Mouse (Mus musculus) heart, postnatal 14 days (tissue): ENCODE measurements around the gene Dapl1. TPM values are rescaled to one million over a fixed set of nuclear protein-coding genes. Genes with fewer than 3 reads are reported as not detected.

Source experiments
- DNase-seq, 2 experiments: peaks; one replicate each; pipeline ENCODE4 v3.0.0; 2021 to 2022
- intact Hi-C: fragments of 180-260 bp; cut with DNase I; formaldehyde crosslinking; loops from one replicate; pipeline ENCODE4 v1.15.1; 2025
- total RNA-seq, 2 experiments: library from RNA; stranded (reverse); gene quantifications; 2 replicates each; pipeline ENCODE4 v1.2.3; 2021

The Dapl1 gene
- total RNA-seq, 2 experiments from 2014 or later = not detected

DNA sequence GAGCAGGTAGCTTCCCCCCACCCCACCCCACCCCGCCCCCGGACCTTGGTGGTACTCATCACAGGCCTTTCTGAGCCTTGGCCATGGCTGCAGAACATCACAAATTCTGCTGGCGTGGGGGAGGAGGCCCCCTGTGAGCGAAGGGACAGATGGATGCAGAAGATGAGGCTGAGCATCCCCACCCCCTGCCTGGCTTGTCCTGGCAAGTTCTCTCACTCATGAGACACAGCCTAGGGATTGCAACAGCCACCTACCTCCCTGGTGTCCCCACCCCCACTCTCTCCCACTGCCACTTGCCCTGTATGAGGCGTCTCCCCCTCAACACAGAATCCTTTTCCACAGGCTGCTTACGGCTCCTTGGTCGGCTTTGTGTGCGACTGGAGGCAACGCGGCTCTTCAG lies 49.1 kb downstream of the Dapl1 start:
- intact Hi-C loops = loop anchor here (10.0 kb wide), 1 partner anchor 671 kb away; the partner anchor contains the start of genes Baz2b and March7
- DNase-seq = no peak

DNA sequence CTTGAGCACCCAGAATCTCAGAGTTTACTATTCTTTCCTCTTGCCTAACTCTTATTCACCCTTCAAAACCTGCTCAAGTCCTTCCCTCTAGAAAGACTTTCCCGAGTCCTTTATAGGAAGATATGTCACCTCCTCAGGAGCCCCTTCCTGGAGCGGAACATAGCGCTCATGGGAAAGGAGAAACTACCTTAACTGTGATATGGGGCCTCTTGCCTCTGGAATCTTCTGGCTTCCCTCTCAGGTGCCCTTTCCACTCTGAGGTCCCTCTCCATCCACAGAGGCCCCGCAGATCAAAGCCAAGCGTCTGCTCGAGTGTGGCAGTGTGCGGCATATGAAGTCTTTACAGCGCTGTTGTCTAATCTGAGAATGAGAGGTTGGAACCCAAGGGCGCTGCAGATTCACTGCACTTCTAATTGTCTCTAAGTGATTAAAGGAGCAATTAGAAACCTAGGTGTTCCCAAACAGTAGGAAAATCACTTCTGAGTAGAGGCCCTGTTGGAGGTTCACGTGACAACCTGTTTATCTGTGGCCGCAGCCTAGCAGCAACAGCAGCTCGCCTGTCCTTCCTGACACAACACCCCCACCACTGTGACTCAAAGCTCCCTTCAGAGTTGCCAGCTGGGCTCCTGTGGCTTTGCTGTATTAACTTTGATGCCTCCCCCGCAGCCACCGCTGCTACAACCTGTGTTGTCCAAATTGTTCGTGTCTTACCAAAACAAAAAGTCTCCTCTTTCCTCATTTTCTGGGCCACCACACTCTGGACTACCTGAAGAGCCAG lies 49.7 kb downstream of the Dapl1 start:
- DNase-seq = peak; percentile 15 to 24
- intact Hi-C loops = loop anchor here (10.0 kb wide), 1 partner anchor 671 kb away; the partner anchor contains the start of genes Baz2b and March7

DNA sequence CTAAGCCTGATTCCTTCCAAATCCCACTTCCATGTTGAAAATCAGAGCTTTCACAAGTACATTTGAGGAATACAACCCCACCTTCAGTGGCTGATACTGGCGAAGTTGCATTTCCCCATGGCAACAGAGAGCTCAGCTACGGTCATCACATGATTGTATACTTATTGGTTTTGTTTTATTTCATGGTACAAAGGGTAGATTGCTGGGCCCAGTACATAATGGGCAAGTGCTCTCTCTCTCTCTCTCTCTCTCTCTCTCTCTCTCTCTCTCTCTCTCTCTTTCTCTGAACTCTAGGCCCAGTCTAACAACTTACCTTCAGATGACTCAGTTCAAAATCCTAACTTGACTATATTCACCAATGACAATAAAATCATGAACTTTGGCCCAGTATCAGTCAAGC lies 52.5 kb downstream of the Dapl1 start:
- intact Hi-C loops = loop anchor here (10.0 kb wide), 1 partner anchor 668 kb away; the partner anchor contains the start of genes Baz2b and March7
- DNase-seq = no peak

DNA sequence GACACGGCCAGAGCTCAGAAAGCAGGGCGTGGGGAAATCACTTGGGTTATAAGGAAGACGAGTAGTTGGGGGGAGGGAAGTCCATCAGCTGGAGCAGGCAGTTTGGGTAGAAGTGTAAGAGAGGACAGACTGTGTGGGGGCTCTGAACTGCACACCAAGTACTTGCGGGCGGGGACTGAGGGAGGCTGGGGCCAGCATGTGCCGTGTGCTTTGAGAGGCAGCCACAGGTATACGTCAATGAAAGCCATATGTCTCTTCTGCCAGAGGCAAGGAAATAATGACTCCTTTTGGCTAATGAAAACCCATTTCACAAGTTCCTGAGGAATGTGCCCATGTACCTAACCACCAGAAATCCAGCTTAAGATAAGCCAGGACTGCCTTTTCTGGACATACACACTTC lies 53.6 kb downstream of the Dapl1 start:
- intact Hi-C loops = loop anchor here (10.0 kb wide), 1 partner anchor 667 kb away; the partner anchor contains the start of genes Baz2b and March7
- DNase-seq = no peak

DNA sequence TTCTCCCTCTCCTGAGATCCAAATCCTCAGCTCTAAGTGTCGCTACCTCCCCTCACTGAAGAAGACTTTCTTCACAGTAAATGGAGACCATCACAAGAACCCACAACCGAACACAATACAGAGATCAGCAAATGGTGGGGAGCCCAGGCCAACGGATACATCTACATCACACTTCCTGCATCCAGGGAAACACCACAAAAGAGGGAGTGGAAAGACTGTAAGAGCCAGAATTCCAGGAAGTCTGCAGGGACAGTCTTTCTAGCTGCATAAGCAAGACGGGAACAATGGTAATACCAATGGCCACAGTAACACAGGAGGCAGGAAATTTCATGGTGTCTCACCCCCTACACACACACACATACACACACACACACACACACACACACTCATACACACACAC lies 55.3 kb downstream of the Dapl1 start:
- DNase-seq = no peak

DNA sequence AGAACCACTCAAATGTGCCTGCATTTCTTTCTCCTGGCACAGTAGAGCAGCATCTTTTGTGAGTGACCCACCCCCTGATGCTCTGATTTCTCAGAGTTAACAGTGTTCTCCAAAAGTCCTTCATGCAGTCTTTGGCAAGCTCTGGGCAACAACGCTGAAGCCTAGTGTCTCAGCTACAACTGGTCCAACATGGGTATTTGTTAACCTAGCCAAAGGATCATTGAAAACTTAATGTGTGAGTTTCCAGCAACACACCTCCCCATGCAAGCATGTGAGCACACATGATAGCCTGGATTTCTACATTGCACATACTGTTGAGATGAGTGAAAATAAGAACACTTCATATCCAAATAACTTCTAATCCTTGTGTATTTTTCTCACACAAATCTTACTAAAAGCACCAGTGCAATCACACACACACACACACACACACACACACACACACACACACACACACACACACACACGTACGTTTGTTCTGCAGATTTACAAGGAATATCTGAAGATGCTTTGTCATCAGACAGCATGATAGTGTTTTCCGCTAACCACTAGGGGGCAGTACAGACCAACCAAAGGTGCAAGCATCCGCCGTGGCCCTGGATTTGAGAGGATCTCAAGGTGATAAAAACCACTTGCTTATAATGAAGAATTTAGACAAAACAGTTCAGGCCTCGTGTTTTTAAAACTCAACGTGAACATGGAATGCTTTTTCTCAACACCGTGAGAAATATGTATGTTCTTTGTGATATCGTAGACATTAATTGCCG lies 56.9 kb downstream of the Dapl1 start:
- intact Hi-C loops = loop anchor here (1.0 to 5.0 kb wide), 2 partner anchors 71 to 204 kb away; partner anchors contain the start of gene Tanc1
- peak; percentile 79 to 91 for DNase-seq

More for the DNA sequence above, 55.3 kb downstream of the Dapl1 start:
- intact Hi-C loops = loop anchor here (5.0 to 10.0 kb wide), 2 partner anchors 73 to 665 kb away; partner anchors contain the start of genes Baz2b, March7 and Tanc1

DNA sequence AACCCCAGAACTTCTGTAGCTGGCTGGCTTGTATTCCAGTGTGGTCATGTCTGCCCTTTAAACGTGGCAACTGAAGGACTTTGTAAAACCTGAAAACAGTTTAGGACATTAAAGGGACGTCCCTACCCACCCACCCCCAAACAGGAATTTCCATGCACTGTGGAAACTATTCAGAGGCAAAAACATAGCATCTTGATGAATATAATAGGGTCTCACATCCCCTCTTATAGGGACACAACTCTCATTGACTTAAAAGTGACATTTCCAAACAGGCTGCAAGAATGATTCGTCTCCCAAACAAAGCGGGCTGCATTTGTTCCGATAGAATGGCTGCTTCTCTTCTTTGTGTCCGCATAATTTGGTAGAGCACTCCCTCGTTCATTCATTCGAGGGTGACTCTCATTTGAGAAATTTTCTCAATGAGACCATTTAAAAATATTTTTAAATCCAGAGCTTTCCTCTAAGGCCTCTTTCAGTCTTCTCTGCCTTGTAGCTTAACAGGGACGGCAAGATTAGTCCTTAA lies 59.2 kb downstream of the Dapl1 start:
- no peak for DNase-seq
- intact Hi-C loops = loop anchor here (5.0 kb wide), 1 partner anchor 69 kb away; the partner anchor contains the start of gene Tanc1

DNA sequence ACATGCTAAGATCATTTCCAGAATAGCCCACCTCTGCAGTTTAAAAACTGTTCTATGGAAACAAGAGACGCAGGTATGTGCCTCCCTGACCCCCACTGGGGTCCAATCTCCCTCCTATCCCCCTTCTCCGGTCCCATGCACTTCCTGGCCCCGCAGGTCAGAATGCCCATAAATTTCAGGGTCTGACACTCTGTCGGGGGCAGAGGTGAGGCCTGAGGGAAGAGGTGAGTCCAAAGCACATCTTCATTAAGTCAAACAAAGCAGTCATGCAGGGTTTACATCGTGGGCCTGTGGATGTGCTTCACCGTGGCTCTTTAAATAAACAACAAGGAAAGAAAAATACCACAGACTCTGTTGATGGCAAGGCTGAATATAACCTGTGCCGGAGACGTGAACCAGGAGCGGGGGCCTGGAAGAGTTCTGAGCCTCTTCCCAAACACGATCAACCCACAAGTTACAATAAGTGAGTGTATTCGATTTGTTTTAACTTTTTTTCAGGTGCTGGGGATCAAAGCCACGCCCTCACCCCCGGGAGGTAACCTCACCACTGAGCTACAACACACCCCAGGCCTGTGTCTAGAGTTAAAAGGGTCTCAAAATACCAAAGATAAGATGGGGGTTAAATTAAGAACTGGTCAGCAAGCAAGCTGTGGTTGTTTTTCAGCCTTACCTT lies 59.9 kb downstream of the Dapl1 start:
- intact Hi-C loops = loop anchor here (5.0 kb wide), 1 partner anchor 68 kb away; the partner anchor contains the start of gene Tanc1
- no peak for DNase-seq

DNA sequence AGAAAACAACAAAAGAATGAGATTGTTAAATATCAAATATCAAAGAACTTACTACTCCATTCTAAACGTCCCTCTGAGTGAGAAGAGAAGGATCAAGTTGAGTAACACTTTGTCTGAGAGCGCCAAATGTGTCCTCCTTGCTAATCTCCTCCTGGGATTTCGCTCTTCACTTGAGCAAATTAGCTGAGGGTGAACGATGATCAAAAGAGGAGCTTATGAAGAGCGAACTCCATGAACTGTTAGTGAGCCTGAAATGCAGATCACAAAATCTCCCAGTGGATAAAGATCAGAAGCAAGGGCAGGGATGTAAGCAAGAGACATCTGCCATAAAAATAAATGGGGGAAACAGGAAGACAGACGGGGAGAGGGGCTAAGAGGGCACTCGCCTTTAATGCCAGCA lies 60.5 kb downstream of the Dapl1 start:
- intact Hi-C loops = no loop called here
- DNase-seq = no peak

DNA sequence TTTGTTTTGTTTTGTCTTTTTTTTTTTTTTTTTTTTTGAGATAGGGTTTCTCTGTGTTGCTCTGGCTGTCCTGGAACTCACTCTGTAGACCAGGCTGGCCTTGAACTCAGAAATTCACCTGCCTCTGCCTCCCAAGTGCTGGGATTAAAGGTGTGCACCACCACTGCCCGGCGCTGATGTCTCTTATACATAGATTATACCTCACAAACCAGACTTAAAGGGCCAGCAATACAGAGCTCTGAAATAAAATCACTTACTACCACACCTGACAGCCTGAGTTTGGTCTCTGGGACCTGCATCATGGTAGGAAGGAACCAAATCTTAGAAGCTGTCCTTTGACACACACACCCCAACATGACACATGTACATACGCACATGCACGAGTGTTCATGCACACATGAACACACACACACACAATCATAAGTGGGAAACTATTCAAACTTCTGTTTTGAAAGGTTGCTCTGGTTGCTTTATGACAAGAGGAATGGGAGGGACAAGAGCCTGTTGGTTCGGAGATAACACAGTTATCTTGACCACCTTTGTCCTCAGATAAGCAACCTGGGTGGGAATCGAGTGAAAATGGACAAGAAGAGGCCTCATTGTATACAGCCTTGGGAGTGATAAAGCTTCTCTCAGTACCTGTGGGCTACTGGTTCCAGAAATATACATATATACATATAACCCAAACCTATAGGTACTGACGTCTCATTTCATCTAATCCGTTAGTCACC lies 63.1 kb downstream of the Dapl1 start:
- intact Hi-C loops = no loop called here
- no peak for DNase-seq

DNA sequence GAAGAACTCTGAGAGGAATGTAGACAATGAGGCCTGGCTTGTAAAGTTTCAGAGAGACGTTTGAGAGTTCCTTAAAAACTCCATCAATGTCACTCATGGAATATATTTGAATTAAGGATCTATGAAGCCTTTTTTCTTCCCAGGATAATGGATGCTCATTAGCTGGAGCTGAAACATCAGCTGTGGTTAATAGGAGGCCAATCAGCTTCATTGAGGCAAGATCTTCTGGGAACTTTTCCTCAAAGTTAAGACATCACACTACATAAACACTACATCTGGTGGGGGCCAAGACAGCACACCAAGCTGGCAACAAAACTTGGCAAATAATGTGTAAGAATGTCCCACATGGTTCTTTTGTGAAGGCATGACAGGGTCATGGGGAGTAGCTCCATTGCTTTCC lies 68.3 kb downstream of the Dapl1 start:
- intact Hi-C loops = no loop called here
- DNase-seq = no peak

DNA sequence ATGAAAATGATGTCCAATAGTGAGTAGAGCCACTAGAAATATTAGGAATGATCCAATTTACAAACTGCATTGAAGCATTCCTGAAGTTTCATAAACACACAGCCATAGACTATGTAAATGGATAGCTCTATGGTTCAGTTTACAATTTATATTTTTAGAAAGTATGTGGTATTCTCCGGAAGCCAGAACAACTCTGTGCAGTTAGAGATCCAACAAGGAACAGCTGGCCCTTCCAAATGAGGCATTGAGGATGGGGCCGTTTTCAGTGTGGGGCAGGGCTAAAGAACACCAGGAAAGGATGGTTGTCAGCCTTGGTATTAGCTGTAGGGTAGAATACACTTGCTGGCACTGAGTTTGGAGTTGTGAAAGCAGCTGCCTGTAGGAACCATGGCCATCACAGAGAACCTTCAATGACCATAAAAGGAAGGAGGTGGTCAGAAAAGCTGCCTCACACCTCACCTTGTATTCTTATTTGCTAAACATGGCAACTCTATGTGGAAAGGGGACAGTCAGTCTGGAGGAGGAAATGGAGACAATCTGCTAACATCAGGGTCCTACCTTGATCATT lies 70.0 kb downstream of the Dapl1 start:
- intact Hi-C loops = no loop called here

More for the DNA sequence above, 70.0 kb downstream of the Dapl1 start:
- no peak for DNase-seq

Other genes starting within 250 kb of the Dapl1 start
- gene Tanc1, start 127.4 kb downstream of the Dapl1 start, total RNA-seq = 10 to 100 TPM; 31.9 to 37.8 TPM